In genomic region chr3:97993920-97994545, GRCm38 (mm10) we compare ENCODE assay signal across 18 mouse cellular contexts. TPM values are rescaled to one million over a fixed set of nuclear protein-coding genes. Genes with fewer than 3 reads are reported as not detected.
DNase-seq lines count a peak whose midpoint lies in the region; ATAC-seq and TF ChIP-seq lines count a peak whose summit lies in the region.
"Had no signal": no experiment of that assay in that cellular context is flagged by ENCODE, and none has a peak within 500 bp of the region (broad histone marks: within the 10 kb centered on the region; RNA-seq: fewer than 3 reads in every experiment).

No protein-coding gene starts in this region.

- H3K4me3 ChIP-seq in lung, adult 2 months (replicated peaks; ENCODE audit: extremely low read depth, low read depth, low read length) = no peak overlapping the region
- peak overlapping the region; percentile 27 to 30 for H3K4me3 ChIP-seq in MEL (ENCODE audit: control insufficient read depth in 1 of 2, insufficient read depth in 1 of 2, low read depth in 2 of 2, low read length in 2 of 2)
- no peak overlapping the region for H3K4me3 ChIP-seq in small intestine, adult 2 months (ENCODE audit: low read depth, low read length)
- H3K4me3 ChIP-seq in kidney, embryonic 14.5 days (ENCODE audit: low read length) = no peak overlapping the region
- H3K4me3 ChIP-seq: hindbrain, embryonic 13.5 days; intestine, embryonic 15.5 days; layer of hippocampus, adult 2 months; neural tube, embryonic 12.5 days had no signal

- peak overlapping the region; percentile 15; the same call in 1 of the 2 replicates for H3K9ac ChIP-seq in MEL (ENCODE audit: control insufficient read depth, low read depth, low read length, poor library complexity, severe bottlenecking)
- H3K9ac ChIP-seq in kidney, embryonic 14.5 days (ENCODE audit: low read depth, low read length) = no peak overlapping the region
- H3K9ac ChIP-seq: hindbrain, embryonic 13.5 days; intestine, embryonic 15.5 days; neural tube, embryonic 12.5 days had no signal

- no peak for TF ChIP-seq RAD21 in MEL (IDR thresholded peaks at IDR 0.05; ENCODE audit: low read depth, low read length)

- ATAC-seq in granulocyte monocyte progenitor cell, adult 5-6 weeks (replicated peaks; ENCODE audit: poor library complexity, severe bottlenecking) = peak; percentile 65
- no peak for ATAC-seq in kidney, embryonic 14.5 days (ENCODE audit: low FRiP score, low TSS enrichment)
- ATAC-seq: intestine, embryonic 15.5 days had no signal

- H3K9me3 ChIP-seq in MEL (replicated peaks; ENCODE audit: insufficient read depth, low read length) = no peaks in the 10 kb centered on the region
- H3K9me3 ChIP-seq in kidney, embryonic 14.5 days (ENCODE audit: control insufficient read depth, low read length) = no peaks in the 10 kb centered on the region
- H3K9me3 ChIP-seq: hindbrain, embryonic 13.5 days; intestine, embryonic 15.5 days; neural tube, embryonic 12.5 days had no signal

- no peak for TF ChIP-seq POLR2A in lung, adult 2 months (IDR thresholded peaks at IDR 0.05; ENCODE audit: borderline replicate concordance, extremely low read depth, low read depth, low read length)
- no peak for TF ChIP-seq POLR2A in MEL (IDR thresholded peaks at IDR 0.05; ENCODE audit: control insufficient read depth in 1 of 2, insufficient read depth in 1 of 2, low read depth in 1 of 2, low read length in 2 of 2, poor library complexity in 1 of 2)
- TF ChIP-seq POLR2A in small intestine, adult 2 months (IDR thresholded peaks at IDR 0.05; ENCODE audit: low read depth, low read length) = no peak

- no peaks in the 10 kb centered on the region for H3K4me1 ChIP-seq in lung, adult 2 months (ENCODE audit: control insufficient read depth, insufficient read depth, low read length)
- peaks cover 14 to 36% of the 10 kb centered on the region in 2 experiments for H3K4me1 ChIP-seq in MEL (ENCODE audit: control insufficient read depth in 1 of 2, insufficient read depth in 2 of 2, low read length in 2 of 2)
- H3K4me1 ChIP-seq in small intestine, adult 2 months (ENCODE audit: control insufficient read depth, insufficient read depth, insufficient read length, low read length) = peaks cover 2% of the 10 kb centered on the region
- H3K4me1 ChIP-seq in kidney, embryonic 14.5 days (ENCODE audit: control insufficient read depth, insufficient read depth, low read length) = no peaks in the 10 kb centered on the region
- H3K4me1 ChIP-seq: hindbrain, embryonic 13.5 days; intestine, embryonic 15.5 days; neural tube, embryonic 12.5 days had no signal

- H3K27ac ChIP-seq in MEL (ENCODE audit: control insufficient read depth, low read depth, low read length) = peak overlapping the region; percentile 51
- peak overlapping the region; percentile 20 for H3K27ac ChIP-seq in small intestine, adult 2 months (ENCODE audit: insufficient read depth, low read depth, low read length)
- no peak overlapping the region for H3K27ac ChIP-seq in kidney, embryonic 14.5 days (ENCODE audit: low read depth, low read length)
- H3K27ac ChIP-seq: hindbrain, embryonic 13.5 days; intestine, embryonic 15.5 days; kidney, postnatal 0 days; layer of hippocampus, adult 2 months; neural tube, embryonic 12.5 days had no signal

- no peaks in the 10 kb centered on the region for H3K79me2 ChIP-seq in MEL (ENCODE audit: control insufficient read depth, insufficient read depth, low read length, poor library complexity)

- H3K4me2 ChIP-seq in kidney, embryonic 14.5 days (replicated peaks; ENCODE audit: low read depth, low read length) = no peak overlapping the region
- H3K4me2 ChIP-seq: hindbrain, embryonic 13.5 days; intestine, embryonic 15.5 days; neural tube, embryonic 12.5 days had no signal

- TF ChIP-seq CTCF in lung, adult 2 months (IDR thresholded peaks at IDR 0.05; ENCODE audit: insufficient read depth, low read length) = no peak
- TF ChIP-seq CTCF in MEL (IDR thresholded peaks at IDR 0.05 in 2 of 3, conservative IDR thresholded peaks at IDR 0.05 in 1 of 3; ENCODE audit: control insufficient read depth in 1 of 3, insufficient read depth in 1 of 3, low read depth in 2 of 3, low read length in 3 of 3, poor library complexity in 1 of 3, severe bottlenecking in 1 of 3) = no peak
- TF ChIP-seq CTCF in small intestine, adult 2 months (IDR thresholded peaks at IDR 0.05; ENCODE audit: extremely low read depth, insufficient read length, insufficient replicate concordance, low read depth, low read length) = no peak

- peak; percentile 34 for DNase-seq in lung, postnatal 25 days (ENCODE audit: low spot score)
- DNase-seq in lung, adult 2 months = no peak
- peak; percentile 87 for DNase-seq in MEL (ENCODE audit: low read depth, low spot score)
- no peak for DNase-seq in layer of hippocampus, postnatal 10 days (ENCODE audit: low spot score in 2 of 2)
- DNase-seq in urinary bladder, postnatal 14 days (ENCODE audit: low spot score) = no peak
- DNase-seq: cerebellum, adult 11 months; cerebellum, postnatal 36 days; lung, postnatal 10 days; midbrain, embryonic 14.5 days; thymus, postnatal 4 days had no signal

- H3K36me3 ChIP-seq in MEL (ENCODE audit: control insufficient read depth in 1 of 2, insufficient read depth in 2 of 2, low read length in 2 of 2) = peaks cover 0 to 33% of the 10 kb centered on the region in 2 experiments; a peak in 2 of 4 replicates
- no peaks in the 10 kb centered on the region for H3K36me3 ChIP-seq in small intestine, adult 2 months (ENCODE audit: control insufficient read depth, insufficient read depth, low read length)
- no peaks in the 10 kb centered on the region for H3K36me3 ChIP-seq in kidney, embryonic 14.5 days (ENCODE audit: control insufficient read depth, insufficient read depth, low read length)
- H3K36me3 ChIP-seq: hindbrain, embryonic 13.5 days; intestine, embryonic 15.5 days; neural tube, embryonic 12.5 days had no signal

- H3K27me3 ChIP-seq in MEL (ENCODE audit: control insufficient read depth in 1 of 2, insufficient read depth in 2 of 2, low read length in 2 of 2) = no peaks in the 10 kb centered on the region
- no peaks in the 10 kb centered on the region for H3K27me3 ChIP-seq in small intestine, adult 2 months (ENCODE audit: control insufficient read depth, insufficient read depth, low read length)
- H3K27me3 ChIP-seq in kidney, embryonic 14.5 days (ENCODE audit: control insufficient read depth, insufficient read depth, low read length) = no peaks in the 10 kb centered on the region
- H3K27me3 ChIP-seq: hindbrain, embryonic 13.5 days; intestine, embryonic 15.5 days; neural tube, embryonic 12.5 days had no signal

- peak in 1 of 2 experiments; percentile 62; a peak in 1 of 4 replicates for TF ChIP-seq EP300 in MEL (IDR thresholded peaks at IDR 0.05; ENCODE audit: low read depth in 1 of 2, low read length in 2 of 2)

- 49% methylated on average over 3 of the region's 3 CpGs for WGBS in lung, adult 2 months
- 54% methylated on average over 3 of the region's 3 CpGs for WGBS in small intestine, adult 2 months
- 92% methylated on average over 3 of the region's 3 CpGs for WGBS in kidney, embryonic 14.5 days

TF ChIP-seq in MEL, 35 proteins besides CTCF, POLR2A, EP300 and RAD21:
- TF ChIP-seq ETS1 (IDR thresholded peaks at IDR 0.05; ENCODE audit: low read depth, low read length) = peak; percentile 78
- TF ChIP-seq GATA1 (IDR thresholded peaks at IDR 0.05; ENCODE audit: low read depth, low read length) = 0 out of 2 replicates have a peak, but pooled peaks have one; percentile 11
- no peak for TF ChIP-seq TCF12 (IDR thresholded peaks at IDR 0.05; ENCODE audit: low read depth, low read length)
- TF ChIP-seq MXI1 (IDR thresholded peaks at IDR 0.05; ENCODE audit: low read depth, low read length) = peak; percentile 52
- 0 out of 2 replicates have a peak, but pooled peaks have one; percentile 9 for TF ChIP-seq MYC (IDR thresholded peaks at IDR 0.05; ENCODE audit: low read depth, low read length)
- peak; percentile 65 for TF ChIP-seq SIN3A (IDR thresholded peaks at IDR 0.05; ENCODE audit: low read length)
- no peak for TF ChIP-seq HCFC1 (IDR thresholded peaks at IDR 0.05; ENCODE audit: low read depth, low read length)
- no peak for TF ChIP-seq ZMIZ1 (IDR thresholded peaks at IDR 0.05; ENCODE audit: low read depth, low read length)
- TF ChIP-seq RCOR1 (IDR thresholded peaks at IDR 0.05; ENCODE audit: low read depth, low read length) = peak; percentile 51; the same call in 1 of the 2 replicates
- TF ChIP-seq ZKSCAN1 (IDR thresholded peaks at IDR 0.05; ENCODE audit: low read depth, low read length) = no peak

RNA-seq across cellular contexts. Expression of gene Notch2, which starts 19.3 kb away (rescaled TPM):
- polyA plus RNA-seq in lung, adult 2 months (2012; rRNA removed) = 43.0 and 48.7 TPM in 2 replicates
- total RNA-seq in MEL (2012; rRNA removed) = 16.6 and 22.7 TPM in 2 replicates
- 10 to 100 TPM; 16.2 to 36.6 TPM for polyA plus RNA-seq in MEL (2012; ENCODE audit: insufficient read depth in 1 of 2, insufficient read length in 2 of 2, low read depth in 1 of 2, low replicate concordance in 2 of 2, missing spikeins in 1 of 2)
- total RNA-seq in granulocyte monocyte progenitor cell, adult 5-6 weeks (2014; fragmentation: Nextera tagmentation) = 27.9 TPM in 2 replicates
- 23.1 and 31.3 TPM in 2 replicates for total RNA-seq in granulocyte monocyte progenitor cell, adult 5-6 weeks (2017)
- polyA plus RNA-seq in small intestine, adult 2 months (2012; rRNA removed) = 5.6 and 6.6 TPM in 2 replicates
- 34.4 and 42.7 TPM in 2 replicates for polyA plus RNA-seq in kidney, embryonic 14.5 days (2014; fragmentation: Nextera tagmentation; extraction: Ambion mirVana)
- total RNA-seq in layer of hippocampus, postnatal 10 days (2021) = 10 to 100 TPM; 28.6 to 32.5 TPM

Comparison
In these comparisons a context has a peak if more than half of its experiments do, and no peak if none do; other contexts are left out.
1. DNase-seq: peak in lung, postnatal 25 days (single experiment) and MEL (single experiment); none in lung, adult 2 months (single experiment), layer of hippocampus, postnatal 10 days (0 of 2) and urinary bladder, postnatal 14 days (single experiment).
2. H3K4me3 ChIP-seq: peak in MEL (2 of 2); none in lung, adult 2 months (single experiment), small intestine, adult 2 months (single experiment) and kidney, embryonic 14.5 days (single experiment).